Mouse (Mus musculus) megakaryocyte progenitor cell, adult 5-6 weeks (primary cell): ENCODE results near the gene Wnt7a. TPM values are rescaled to one million over a fixed set of nuclear protein-coding genes. Genes with fewer than 3 reads are reported as not detected.
A peak's percentile ranks its signal among the peaks of the same experiment; 100 is the strongest.

Source experiments
- ATAC-seq: replicated peaks from 2 replicates; pipeline ENCODE4 v1.8.0; 2016; ENCODE audit warnings: mild to moderate bottlenecking, moderate TSS enrichment, inconsistent platforms; ENCODE audit not compliant: poor library complexity
- total RNA-seq, 2 experiments: library from RNA; stranded (forward) in 1 of 2; stranded (reverse) in 1 of 2; fragments of 157-497, 149-512 nt in 1 of 2; fragments of 200-1000 nt in 1 of 2; gene quantifications; 2 replicates each; pipeline versions ENCODE4 v1.2.3 to v1.2.4; 2015 to 2017

Gene Wnt7a
- total RNA-seq, 2 experiments from 2014 or later, result not detected

DNA sequence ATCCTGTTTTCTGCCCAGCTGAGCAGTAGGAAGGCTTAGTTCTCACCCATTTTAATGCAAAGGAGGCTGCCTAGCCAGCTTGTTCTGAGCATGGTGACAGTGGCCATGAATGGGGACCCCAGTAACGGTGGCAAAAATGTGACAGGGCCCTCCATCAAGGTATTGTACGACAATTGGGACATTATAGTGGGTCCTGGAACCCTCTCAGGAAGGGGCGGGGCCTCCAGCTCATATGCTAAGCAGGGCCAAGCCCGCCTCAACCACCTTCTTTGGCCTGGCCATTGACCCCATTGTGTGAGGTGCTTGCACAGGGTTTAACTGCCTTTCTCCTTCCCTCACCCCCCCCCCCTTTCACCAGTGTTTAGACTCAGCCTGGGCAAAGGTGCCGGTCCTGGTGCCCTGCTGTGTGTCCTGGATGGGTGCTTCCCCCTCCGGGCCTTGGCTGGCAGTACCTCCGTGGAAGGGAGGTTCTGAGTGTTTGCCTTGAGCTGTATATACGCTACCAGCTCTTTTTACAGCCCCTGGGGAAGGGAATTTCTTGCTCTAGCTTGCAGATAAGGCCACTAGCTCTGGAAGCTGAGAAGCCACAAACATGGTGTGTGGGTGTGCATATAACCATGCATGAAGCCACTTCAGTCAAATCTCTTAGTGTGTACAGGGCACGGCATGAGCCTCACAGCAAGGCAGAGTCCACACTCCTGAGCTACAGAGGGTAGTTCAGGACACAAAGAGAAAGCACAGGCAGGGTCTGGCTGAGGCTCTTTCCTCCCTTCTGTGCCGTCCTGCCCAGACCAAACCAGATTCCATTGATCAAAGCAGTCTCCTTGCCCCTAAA lies 64.9 kb downstream of the Wnt7a start:
- no peak for ATAC-seq

DNA sequence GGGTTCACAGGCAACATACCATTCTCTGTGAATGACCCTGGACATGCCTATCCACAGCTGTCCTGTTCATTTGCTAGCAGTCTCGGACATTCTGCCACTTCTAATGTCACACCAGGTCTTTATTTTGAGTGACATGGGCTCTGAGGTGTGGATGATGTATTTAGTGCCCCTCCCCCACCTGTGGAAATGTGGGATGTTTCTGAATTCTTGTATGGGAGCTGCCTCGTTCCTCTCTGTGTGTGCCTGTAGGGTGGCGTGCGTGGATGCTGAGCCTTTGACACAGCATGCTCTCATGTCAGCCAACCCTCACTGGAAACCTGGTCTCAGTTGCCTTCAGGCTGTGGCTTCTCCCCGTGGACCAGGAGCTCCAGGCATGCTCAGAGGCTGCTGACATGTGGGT lies 66.1 kb downstream of the Wnt7a start:
- ATAC-seq, result no peak

DNA sequence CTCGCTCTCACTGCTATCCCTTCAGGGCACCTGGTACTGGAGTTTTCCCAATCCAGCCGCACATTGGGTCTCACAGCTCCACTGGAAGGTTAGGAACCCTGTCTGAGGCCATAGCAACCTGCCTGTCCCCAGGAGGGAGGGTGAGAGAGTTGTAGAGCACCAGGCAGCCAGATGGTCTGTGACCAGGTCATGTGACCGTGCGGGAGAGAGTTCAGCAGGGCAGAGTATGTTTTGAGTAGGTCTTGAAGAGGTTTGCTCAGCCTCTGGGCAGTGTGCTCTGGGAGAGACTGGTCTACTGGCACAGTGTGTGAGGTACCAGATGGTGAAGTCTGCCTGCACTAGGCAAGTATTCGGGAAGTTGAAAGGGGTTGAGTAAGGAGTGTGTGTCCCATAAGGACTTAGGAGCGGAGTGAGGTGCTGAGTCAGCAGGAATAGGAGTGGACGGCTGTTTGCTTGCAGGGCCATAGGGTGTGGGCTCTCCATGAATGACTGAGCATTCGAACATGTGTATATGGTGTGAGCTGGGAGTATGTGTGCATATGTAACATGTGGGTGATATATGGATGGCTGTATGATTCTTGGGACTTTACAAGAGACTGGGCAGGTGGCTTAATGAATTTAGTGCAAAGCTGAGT lies 71.4 kb downstream of the Wnt7a start:
- ATAC-seq, result no peak

DNA sequence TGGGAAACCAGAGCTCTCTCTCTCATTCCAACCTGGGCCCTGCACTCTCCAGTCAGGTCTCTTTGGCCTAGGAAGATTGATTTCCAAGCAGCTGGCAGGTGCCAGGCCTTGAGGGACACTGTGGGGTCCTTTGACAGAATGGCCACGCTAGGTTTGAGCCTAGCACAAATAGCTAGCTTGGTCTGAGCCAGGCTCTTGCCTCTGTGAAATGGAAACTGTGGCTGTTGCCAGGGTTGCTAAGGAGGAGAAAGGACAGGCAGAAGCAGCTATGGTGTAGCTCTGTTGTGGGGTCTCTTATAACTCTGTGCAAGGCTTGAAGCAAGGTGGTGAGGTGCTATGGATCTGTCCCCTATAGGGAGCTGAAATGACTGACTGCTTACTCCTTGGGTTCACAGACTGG lies 75.7 kb downstream of the Wnt7a start:
- no peak for ATAC-seq

DNA sequence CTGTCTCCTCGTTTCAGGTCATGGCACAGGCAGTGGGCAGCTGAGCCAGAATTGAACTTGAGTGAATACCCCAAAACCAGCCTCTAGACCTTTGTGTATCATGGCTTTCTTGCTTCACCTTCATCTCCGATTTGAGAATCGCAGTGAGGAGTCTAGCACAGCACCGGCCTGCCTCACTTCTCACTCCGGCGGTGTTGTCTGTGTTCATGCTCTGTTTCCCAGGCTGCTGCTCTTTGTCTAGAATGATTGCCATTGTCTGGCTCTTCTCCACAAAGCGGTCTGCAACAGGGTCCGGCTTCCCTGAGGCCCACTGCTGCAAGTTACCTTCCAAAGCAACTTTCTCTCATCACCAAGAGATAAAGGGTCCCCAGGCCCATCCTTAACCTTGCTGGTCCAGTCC lies 79.3 kb downstream of the Wnt7a start:
- ATAC-seq, result no peak

DNA sequence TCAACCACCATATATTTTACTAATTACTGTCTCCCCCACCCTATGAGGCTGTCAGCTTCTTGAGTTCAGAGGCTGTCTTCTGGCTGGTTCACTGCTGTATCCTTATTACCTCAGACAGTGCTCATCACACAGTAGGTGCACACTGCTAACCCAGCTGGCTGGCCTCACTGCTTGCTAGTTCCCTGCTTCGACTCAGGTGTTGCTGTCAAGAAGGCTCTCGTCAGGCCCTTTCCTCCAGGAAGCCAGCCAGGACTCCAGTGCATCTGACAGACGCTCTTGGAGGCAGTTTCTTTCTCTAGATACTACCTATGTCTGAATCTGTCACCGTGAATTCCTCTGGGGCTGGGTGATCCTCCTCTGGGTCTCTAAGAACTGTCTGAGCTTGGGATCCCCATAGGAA lies 85.6 kb downstream of the Wnt7a start:
- no peak for ATAC-seq

DNA sequence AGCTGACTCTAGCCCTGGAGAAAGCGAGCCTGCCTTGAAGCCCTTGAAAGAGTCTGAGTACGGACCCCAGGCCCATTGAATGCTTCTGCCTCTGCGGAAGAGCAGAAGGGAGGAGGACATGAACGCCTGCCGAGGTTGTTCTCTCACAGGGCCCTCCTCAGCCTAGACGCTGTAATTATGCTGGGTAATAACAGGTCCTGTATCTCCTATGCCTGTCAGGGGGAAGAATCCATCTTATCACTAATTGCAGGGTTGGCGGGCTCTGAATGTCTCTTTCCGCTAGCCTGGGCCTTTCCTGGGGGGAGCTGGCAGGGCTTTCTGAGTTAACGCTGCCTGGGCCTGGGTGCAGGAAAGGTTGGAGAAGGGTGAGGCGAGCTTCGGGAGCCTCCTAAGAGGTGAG lies 86.4 kb downstream of the Wnt7a start:
- ATAC-seq, result no peak

DNA sequence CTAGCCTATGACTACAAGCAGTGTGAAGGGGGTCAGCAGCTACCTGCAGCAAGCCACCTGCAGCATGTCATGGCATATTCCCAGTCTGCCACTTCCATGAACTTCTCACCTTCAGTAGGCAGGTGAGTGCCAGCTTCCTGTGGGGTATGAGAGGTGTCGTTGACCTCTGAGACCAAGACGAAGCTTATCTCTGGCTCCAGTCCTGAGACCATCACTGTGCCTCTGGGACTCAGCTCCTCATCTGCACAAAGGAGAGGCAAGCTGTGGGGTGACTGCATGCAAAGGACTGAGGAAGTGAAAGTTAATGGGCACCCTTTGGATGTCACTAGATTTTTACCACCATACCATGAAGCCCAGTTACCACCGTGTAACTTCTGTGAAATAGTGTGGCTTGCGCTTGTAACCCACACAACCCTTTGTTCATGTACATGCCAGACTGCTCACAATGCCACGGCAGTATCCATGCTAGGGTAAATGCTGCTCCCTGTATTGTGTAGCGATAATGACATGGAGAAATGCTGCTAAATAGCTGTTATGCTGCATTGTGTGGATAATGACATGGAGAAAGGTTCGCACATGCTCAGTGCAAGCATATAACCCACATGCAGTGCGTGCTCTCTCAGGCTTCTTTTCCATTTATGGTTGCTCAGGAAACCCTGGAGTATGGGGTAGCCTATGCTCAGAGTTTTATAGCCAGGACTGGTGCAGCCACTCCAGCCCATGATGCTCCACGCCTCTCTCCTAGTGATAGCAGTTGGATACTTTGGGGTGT lies 89.0 kb downstream of the Wnt7a start:
- ATAC-seq, result 0 out of 2 replicates have a peak, but pooled peaks have one; percentile 29

Other genes with a start within 250 kb of the Wnt7a start
- not detected in 2 replicates for gene Fbln2, start 198.9 kb downstream of the Wnt7a start, total RNA-seq (2015)
- not detected in 2 replicates for gene Fbln2, start 198.9 kb downstream of the Wnt7a start, total RNA-seq (2017)
- 25.5 and 28.2 TPM in 2 replicates for gene Chchd4, start 62.2 kb upstream of the Wnt7a start, total RNA-seq (2015)
- 24.3 TPM in 2 replicates for gene Chchd4, start 62.2 kb upstream of the Wnt7a start, total RNA-seq (2017)
- 53.7 and 59.0 TPM in 2 replicates for gene Tmem43, start 62.3 kb upstream of the Wnt7a start, total RNA-seq (2015)
- gene Tmem43, start 62.3 kb upstream of the Wnt7a start, total RNA-seq (2017), result 58.1 and 70.3 TPM in 2 replicates
- 31.1 and 31.6 TPM in 2 replicates for gene Xpc, start 104.5 kb upstream of the Wnt7a start, total RNA-seq (2015)
- 79.0 and 80.6 TPM in 2 replicates for gene Xpc, start 104.5 kb upstream of the Wnt7a start, total RNA-seq (2017)
- gene Lsm3, start 104.6 kb upstream of the Wnt7a start, total RNA-seq (2015), result 148 and 154 TPM in 2 replicates
- 468 and 492 TPM in 2 replicates for gene Lsm3, start 104.6 kb upstream of the Wnt7a start, total RNA-seq (2017)